Mouse (Mus musculus): Measurements from ENCODE around the gene Tacr1.

DNA sequence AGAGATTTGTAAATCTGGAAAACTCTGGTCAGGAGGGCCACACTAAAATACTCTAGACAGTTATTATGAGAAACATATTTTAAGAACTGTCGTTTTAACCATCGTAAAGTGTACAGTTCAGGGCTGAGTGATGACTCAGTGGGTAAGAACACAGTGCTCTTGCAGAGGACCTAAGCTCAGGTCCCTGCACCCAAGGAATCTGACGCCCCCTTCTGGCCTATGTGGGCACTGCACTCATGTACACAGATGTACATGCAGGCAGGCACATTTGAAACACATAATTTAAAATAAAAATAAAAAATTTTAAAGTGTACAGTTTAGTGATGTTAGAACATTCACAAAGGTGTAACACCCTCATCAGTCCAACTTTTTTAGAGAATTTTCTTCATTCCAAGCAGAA, 147.1 kb downstream of the Tacr1 start:
- TF ChIP-seq CHD2 (IDR thresholded peaks at IDR 0.05; ENCODE audit: low read depth, low read length) = no peak
- no peak for TF ChIP-seq ZC3H11A (IDR thresholded peaks at IDR 0.05; ENCODE audit: borderline replicate concordance, low read depth, low read length)
- TF ChIP-seq MAFK (IDR thresholded peaks at IDR 0.05; ENCODE audit: insufficient read depth, low read depth, low read length) = no peak

All from ES-E14 (cell line).